Mouse (Mus musculus) limb, embryonic 11.5 days (tissue): Measurements from ENCODE around the gene Alkbh4. TPM values are rescaled to one million over a fixed set of nuclear protein-coding genes. Genes with fewer than 3 reads are reported as not detected.
"Not testable (repeated sequence)": the region's sequence is repeated elsewhere in the genome, so short reads cannot be mapped to it uniquely, and the experiment has no call there.

Experiments used
- ATAC-seq: fragments of 200-750 bp; cut with Nextera tagmentation; 2 replicates; pipeline ENCODE4 v1.8.0; 2017; ENCODE audit warnings: low read depth; ENCODE audit not compliant: insufficient number of reproducible peaks, low FRiP score, low TSS enrichment
- DNase-seq: peaks from one replicate; pipeline ENCODE4 v3.0.0-alpha.2; 2015; ENCODE audit warnings: low spot score
- H3K27ac ChIP-seq: fragments of 300-500 bp; sonication (generic); replicated peaks from 2 replicates; pipeline ENCODE4 v1.5.1; 2014; ENCODE audit warnings: low read depth, mild to moderate bottlenecking, low read length
- H3K27me3 ChIP-seq: fragments of 300-500 bp; sonication (generic); 2 replicates; pipeline ENCODE4 v1.6.1; 2014; ENCODE audit warnings: mild to moderate bottlenecking, low read length, mixed read lengths; ENCODE audit not compliant: control insufficient read depth, insufficient read depth
- H3K36me3 ChIP-seq: fragments of 300-500 bp; sonication (generic); 2 replicates; pipeline ENCODE4 v1.6.1; 2014; ENCODE audit warnings: mild to moderate bottlenecking, low read length, moderate library complexity, mixed read lengths; ENCODE audit not compliant: control insufficient read depth, insufficient read depth
- H3K4me1 ChIP-seq: fragments of 300-500 bp; sonication (generic); 2 replicates; pipeline ENCODE4 v1.6.1; 2014; ENCODE audit warnings: low read length, mixed read lengths; ENCODE audit not compliant: control insufficient read depth, insufficient read depth
- H3K4me2 ChIP-seq: fragments of 300-500 bp; sonication (generic); 2 replicates; pipeline ENCODE4 v1.6.1; 2014; ENCODE audit warnings: low read depth, mild to moderate bottlenecking, moderate library complexity; ENCODE audit not compliant: severe bottlenecking
- H3K4me3 ChIP-seq: fragments of 300-500 bp; sonication (generic); 2 replicates; pipeline ENCODE4 v1.5.1; 2014; ENCODE audit warnings: low read depth, low read length
- H3K9ac ChIP-seq: fragments of 300-500 bp; sonication (generic); 2 replicates; pipeline ENCODE4 v1.6.1; 2014; ENCODE audit warnings: mild to moderate bottlenecking, low read length
- H3K9me3 ChIP-seq: fragments of 300-500 bp; sonication (generic); 2 replicates; pipeline ENCODE4 v1.6.1; 2016; ENCODE audit warnings: low read length; ENCODE audit not compliant: control insufficient read depth
- WGBS: fragments of 180-500 bp; shearing (Covaris S2); extraction: QIAGEN DNeasy Blood & Tissue Kit; methylation state at CpG from one replicate; pipeline ENCODE4 v1.1.7; 2014; 5-methylcytosine and 5-hydroxymethylcytosine counted together
- polyA plus RNA-seq: library from polyadenylated mRNA; unstranded; fragments of >200 nt; fragmentation: Nextera tagmentation; extraction: Ambion mirVana; gene quantifications from 2 replicates; pipeline ENCODE4 v1.2.1, GENCODE M21; 2014

Gene Alkbh4
- polyA plus RNA-seq, 1 experiment from 2014 or later, result 23.9 TPM

DNA sequence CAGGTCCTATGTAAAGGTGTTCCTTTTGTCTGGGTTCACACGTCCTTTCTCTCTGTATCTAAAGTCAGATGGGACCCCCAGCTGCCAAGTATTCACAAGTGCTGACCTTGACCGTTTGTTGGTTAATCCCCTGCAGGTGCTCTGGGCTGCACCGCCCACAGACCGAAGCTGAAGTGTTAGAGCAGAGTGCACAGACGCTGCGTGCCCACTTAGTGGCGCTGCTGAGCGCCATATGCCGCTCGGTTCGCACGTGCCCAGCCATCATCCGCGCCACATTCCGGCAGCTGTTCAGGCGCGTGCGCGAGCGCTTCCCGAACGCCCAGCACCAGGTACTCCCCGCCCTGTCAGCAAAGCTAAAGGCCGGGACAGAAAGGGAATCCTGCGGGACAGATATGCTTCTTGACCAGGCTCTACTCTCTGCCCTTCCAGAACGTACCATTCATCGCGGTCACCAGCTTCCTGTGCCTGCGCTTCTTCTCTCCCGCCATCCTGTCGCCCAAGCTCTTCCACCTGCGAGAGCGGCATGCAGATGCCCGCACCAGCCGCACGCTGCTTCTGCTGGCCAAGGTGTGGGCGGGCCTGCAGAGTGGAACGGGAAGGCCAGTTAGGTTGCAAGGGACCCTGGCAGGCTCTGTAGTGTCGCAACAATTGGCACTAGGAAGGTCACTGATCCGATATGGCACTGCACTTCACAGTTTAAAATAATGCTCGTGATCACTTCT is 33.7 kb upstream of the Alkbh4 start:
- H3K27ac ChIP-seq, result no peak overlapping the region
- no peaks in the 10 kb centered on the region for H3K36me3 ChIP-seq
- no peaks in the 10 kb centered on the region for H3K9me3 ChIP-seq
- ATAC-seq, result peak; percentile 67; the same call in 1 of the 2 replicates
- H3K4me2 ChIP-seq, result peak overlapping the region; percentile 54
- H3K27me3 ChIP-seq, result no peaks in the 10 kb centered on the region
- H3K4me1 ChIP-seq, result 0 out of 2 replicates have a peak, but pooled peaks cover 3% of the 10 kb centered on the region
- WGBS, result 7% methylated on average over 41 of the region's 41 CpGs
- peak; percentile 81 for DNase-seq
- H3K9ac ChIP-seq, result peak overlapping the region; percentile 27; the same call in 1 of the 2 replicates
- H3K4me3 ChIP-seq, result no peak overlapping the region

DNA sequence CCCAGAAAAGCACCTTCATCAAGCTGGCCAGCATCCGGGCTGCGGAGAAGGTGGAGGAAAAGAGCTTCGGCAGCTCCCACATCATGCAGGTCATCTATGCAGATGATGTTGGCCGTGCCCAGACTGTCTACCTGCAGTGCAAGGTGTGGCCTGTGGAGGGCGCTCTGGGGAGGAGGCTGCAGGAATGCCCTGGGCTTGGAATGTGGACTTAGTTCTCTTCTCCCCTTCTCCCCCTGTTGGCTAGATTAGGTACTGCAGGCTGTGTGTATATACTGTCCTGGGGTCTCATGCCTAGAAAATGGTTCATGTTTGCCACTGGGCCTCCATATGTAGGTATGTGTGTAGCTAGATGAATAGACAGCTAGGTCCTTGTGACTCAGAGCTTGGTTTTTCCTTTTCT is 31.4 kb upstream of the Alkbh4 start:
- Histone ChIP-seq H3K36me3 (no peaks in the 10 kb centered on the region), H3K27me3 (no peaks in the 10 kb centered on the region), H3K4me2 (no peak overlapping the region), H3K9me3 (no peaks in the 10 kb centered on the region), H3K27ac (no peak overlapping the region), H3K4me3 (no peak overlapping the region), H3K4me1 (0 out of 2 replicates have a peak, but pooled peaks cover 3% of the 10 kb centered on the region), H3K9ac (no peak overlapping the region)
- 85% methylated on average over 5 of the region's 5 CpGs for WGBS
- DNase-seq (peak; percentile 47), ATAC-seq (no peak)

- H3K4me3 ChIP-seq, result no peak overlapping the region
- H3K4me1 ChIP-seq, result no peaks in the 10 kb centered on the region
- no peaks in the 10 kb centered on the region for H3K27me3 ChIP-seq
- ATAC-seq, result no peak
- 49% methylated on average over 2 of the region's 2 CpGs for WGBS
- no peaks in the 10 kb centered on the region for H3K36me3 ChIP-seq
- DNase-seq, result no peak
- H3K27ac ChIP-seq, result no peak overlapping the region
- H3K4me2 ChIP-seq, result no peak overlapping the region
- no peak overlapping the region for H3K9ac ChIP-seq
- no peaks in the 10 kb centered on the region for H3K9me3 ChIP-seq
Observed at GRCm38 (mm10) chr5:136108486-136108885, 27.5 kb upstream of the Alkbh4 start.

GRCm38 (mm10) chr5:136109042-136109441 is 26.9 kb upstream of the Alkbh4 start:
- Histone ChIP-seq H3K27ac (no peak overlapping the region), H3K27me3 (no peaks in the 10 kb centered on the region), H3K4me1 (no peaks in the 10 kb centered on the region), H3K4me3 (no peak overlapping the region), H3K9ac (no peak overlapping the region), H3K4me2 (no peak overlapping the region), H3K36me3 (no peaks in the 10 kb centered on the region), H3K9me3 (no peaks in the 10 kb centered on the region)
- DNase-seq (no peak), ATAC-seq (no peak)
- WGBS, result 84% methylated on average over 3 of the region's 3 CpGs

DNA sequence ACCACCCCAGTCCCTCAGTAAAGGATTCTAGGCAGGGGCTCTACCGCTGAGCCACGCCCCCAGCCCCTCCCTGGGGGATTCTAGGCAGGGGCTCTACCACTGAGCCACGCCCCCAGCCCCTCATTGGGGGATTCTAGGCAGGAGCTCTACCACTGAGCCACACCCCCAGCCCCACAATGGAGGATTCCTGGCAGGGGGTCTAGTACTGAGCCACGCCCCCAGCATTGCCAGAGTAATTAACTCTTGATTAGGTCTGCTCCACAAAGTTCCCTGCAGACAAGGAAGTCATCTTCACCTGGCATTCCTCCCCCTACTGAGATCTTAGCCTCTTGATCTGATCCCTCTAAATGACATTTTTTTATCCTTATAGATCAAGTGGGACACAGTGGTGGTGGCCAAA is 22.4 kb upstream of the Alkbh4 start:
- H3K9me3 ChIP-seq, H3K27me3 ChIP-seq, H3K36me3 ChIP-seq, H3K9ac ChIP-seq, H3K4me2 ChIP-seq, H3K27ac ChIP-seq, H3K4me3 ChIP-seq, ATAC-seq, DNase-seq: not testable (repeated sequence)
- 43% methylated on average over 3 of the region's 4 CpGs for WGBS
- H3K4me1 ChIP-seq, result peaks cover 11% of the 10 kb centered on the region

DNA sequence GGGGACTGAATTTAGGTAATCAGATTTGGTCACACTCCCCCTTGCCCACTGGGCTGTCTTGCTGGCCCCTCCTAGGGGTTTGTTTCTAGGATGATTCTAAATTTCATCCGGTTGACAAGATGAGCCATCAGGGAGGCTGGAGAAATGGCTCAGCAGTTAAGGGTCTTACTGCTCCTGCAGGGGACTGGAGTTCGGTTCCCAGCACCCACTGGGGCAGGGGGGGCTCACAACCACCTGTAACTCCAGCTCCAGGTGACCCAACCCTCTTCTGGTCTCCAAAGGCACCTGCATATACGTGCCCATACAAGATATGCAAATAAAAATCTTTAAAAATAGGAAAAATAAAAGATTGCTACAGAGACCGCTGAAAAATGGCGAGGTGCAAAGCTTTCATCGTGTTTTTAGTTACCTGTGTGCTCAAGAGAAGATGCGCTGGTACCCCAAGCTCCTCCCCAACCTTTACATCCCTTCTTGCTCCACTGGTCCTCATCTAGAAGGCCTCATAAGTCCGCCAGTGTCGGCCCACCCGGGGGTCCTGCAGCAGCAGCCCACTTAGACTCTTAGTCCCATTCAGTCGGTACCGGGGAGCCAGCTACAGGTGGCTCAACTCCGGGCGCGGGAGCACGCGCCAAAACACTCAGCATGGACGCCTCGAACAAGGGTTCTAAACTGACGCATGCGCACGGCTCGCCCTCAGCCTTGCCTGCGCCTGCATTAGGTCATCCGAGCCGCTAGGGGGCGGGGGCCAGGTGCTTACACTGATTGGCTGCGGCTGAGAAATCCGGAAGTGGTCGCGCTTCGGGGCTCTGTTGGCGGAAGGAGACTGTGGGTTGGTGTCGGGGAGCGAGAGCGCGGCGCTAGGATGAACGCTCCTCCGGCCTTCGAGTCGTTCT is 19.8 kb upstream of the Alkbh4 start, which contains the start of gene Polr2j:
TSS of gene Polr2j (plus strand) at position 741 of the 893 bp plus-strand sequence.
- H3K27me3 ChIP-seq, result no peaks in the 10 kb centered on the region
- peak; percentile 99 for DNase-seq
- H3K36me3 ChIP-seq, result peaks cover 8% of the 10 kb centered on the region
- ATAC-seq, result peak; percentile 85
- peaks cover 11% of the 10 kb centered on the region for H3K4me1 ChIP-seq
- no peak within 1 kb of the TSS for H3K27ac ChIP-seq
- peak within 1 kb of the TSS; percentile 85 for H3K9ac ChIP-seq
- H3K4me3 ChIP-seq, result peak within 1 kb of the TSS; percentile 91
- H3K4me2 ChIP-seq, result peak within 1 kb of the TSS; percentile 86
- no peaks in the 10 kb centered on the region for H3K9me3 ChIP-seq
- 3% methylated on average over 42 of the region's 42 CpGs for WGBS

DNA sequence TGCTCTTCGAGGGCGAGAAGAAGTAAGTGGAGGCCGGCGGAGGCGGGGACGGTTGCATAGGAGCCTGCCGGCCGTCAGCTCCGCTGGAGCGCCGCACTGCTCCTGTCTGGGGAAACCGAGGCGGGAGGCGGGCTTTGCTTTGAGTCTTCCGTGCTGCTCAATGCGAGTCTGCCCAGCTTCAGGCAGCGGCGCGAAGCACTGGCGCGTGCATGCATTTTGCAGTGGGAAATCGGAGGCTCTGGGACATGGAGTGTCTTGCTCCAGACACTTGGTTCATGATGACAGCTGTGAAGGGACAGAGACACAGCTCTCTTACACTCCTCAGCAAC is 19.2 kb upstream of the Alkbh4 start:
- no peak for DNase-seq
- WGBS, result under 1% methylated on average over 22 of the region's 22 CpGs

DNA sequence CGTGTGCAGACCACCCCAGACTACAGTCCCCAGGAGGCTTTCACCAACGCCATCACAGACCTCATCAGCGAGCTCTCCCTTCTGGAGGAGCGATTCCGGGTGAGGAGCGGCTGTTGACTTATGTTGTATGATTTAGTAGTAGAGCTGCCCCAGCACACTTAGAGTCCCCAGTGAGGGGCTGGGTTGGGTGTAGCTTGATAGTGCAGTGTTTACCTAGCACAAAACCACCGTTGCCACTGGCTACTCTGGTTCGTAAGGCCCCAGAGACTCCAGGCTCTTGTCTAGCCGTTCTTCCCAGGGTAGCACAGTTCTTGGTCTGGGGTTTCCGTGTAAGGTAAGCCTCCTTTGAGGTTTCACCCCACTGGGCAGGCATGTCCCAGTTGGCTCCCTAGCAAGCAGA is 13.8 kb upstream of the Alkbh4 start:
- 89% methylated on average over 10 of the region's 10 CpGs for WGBS
- H3K4me1 ChIP-seq, result peaks cover 6% of the 10 kb centered on the region
- H3K27me3 ChIP-seq, result no peaks in the 10 kb centered on the region
- H3K9ac ChIP-seq, result no peak overlapping the region
- no peak for ATAC-seq
- DNase-seq, result no peak
- no peak overlapping the region for H3K4me2 ChIP-seq
- no peak overlapping the region for H3K4me3 ChIP-seq
- H3K9me3 ChIP-seq, result no peaks in the 10 kb centered on the region
- peaks cover 26% of the 10 kb centered on the region for H3K36me3 ChIP-seq
- H3K27ac ChIP-seq, result no peak overlapping the region

More for the DNA sequence above, 19.2 kb upstream of the Alkbh4 start:
- Histone ChIP-seq H3K4me3 (peak overlapping the region; percentile 91), H3K9me3 (no peaks in the 10 kb centered on the region), H3K27ac (no peak overlapping the region), H3K9ac (peak overlapping the region; percentile 85), H3K27me3 (no peaks in the 10 kb centered on the region), H3K4me1 (peaks cover 11% of the 10 kb centered on the region), H3K36me3 (peaks cover 8% of the 10 kb centered on the region), H3K4me2 (peak overlapping the region; percentile 69)
- 0 out of 2 replicates have a peak, but pooled peaks have one; percentile 7 for ATAC-seq
